ENCODE assay signal across 14 mouse cellular contexts in the genomic region with DNA sequence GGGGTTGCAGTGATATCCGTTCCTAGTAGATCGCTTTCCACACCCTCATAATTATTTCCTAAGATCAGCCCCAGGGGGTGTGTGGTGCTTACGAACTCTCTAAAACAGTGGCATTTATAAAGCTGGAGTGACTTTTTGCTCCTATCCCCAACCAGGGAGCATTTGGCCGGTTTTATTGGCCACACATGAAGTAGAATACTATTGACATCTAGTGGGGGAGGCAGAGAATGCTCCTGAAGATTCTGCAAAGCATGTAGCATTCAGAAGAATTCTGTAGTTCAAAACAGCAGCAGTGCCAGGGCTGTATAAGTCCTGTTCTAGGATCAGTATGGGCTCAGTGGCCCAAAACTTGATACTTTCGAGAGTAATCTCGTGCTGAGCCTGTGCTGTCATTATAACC.
DNase-seq lines count a peak whose midpoint lies in the region; ATAC-seq and TF ChIP-seq lines count a peak whose summit lies in the region.
"Had no signal": no experiment of that assay in that cellular context is flagged by ENCODE, and none has a peak within 500 bp of the region (broad histone marks: within the 10 kb centered on the region; RNA-seq: fewer than 3 reads in every experiment).

No protein-coding gene starts in this region.

- no peak overlapping the region for H3K27ac ChIP-seq in heart, embryonic 14.5 days (replicated peaks in 1 of 2; ENCODE audit: control insufficient read depth in 1 of 2, insufficient read depth in 1 of 2, low read depth in 2 of 2, low read length in 2 of 2)
- H3K27ac ChIP-seq in heart, embryonic 10.5 days, result no peak overlapping the region
- H3K27ac ChIP-seq in limb, embryonic 14.5 days (replicated peaks; ENCODE audit: low read depth, low read length), result no peak overlapping the region
- H3K27ac ChIP-seq in limb, embryonic 10.5 days, result no peak overlapping the region
- H3K27ac ChIP-seq: embryonic facial prominence, embryonic 12.5 days; hindbrain, embryonic 15.5 days; liver, embryonic 15.5 days had no signal

- no peaks in the 10 kb centered on the region for H3K4me1 ChIP-seq in heart, embryonic 14.5 days (ENCODE audit: control insufficient read depth in 2 of 2, insufficient read depth in 2 of 2, low read length in 2 of 2)
- H3K4me1 ChIP-seq in heart, embryonic 10.5 days, result no peaks in the 10 kb centered on the region
- no peaks in the 10 kb centered on the region for H3K4me1 ChIP-seq in limb, embryonic 14.5 days (ENCODE audit: control insufficient read depth, insufficient read depth, low read length)
- peaks cover 24% of the 10 kb centered on the region for H3K4me1 ChIP-seq in limb, embryonic 10.5 days
- H3K4me1 ChIP-seq: embryonic facial prominence, embryonic 12.5 days; hindbrain, embryonic 15.5 days; liver, embryonic 15.5 days had no signal

- no peak for ATAC-seq in heart, embryonic 14.5 days (ENCODE audit: insufficient number of reproducible peaks, insufficient read depth, low FRiP score, low read depth)
- no peak for ATAC-seq in limb, embryonic 14.5 days (ENCODE audit: low FRiP score, low read depth)
- ATAC-seq: forebrain, embryonic 14.5 days had no signal

- H3K4me2 ChIP-seq in heart, embryonic 14.5 days (ENCODE audit: low read length), result 0 out of 2 replicates have a peak overlapping the region, but pooled peaks have one; percentile 7
- H3K4me2 ChIP-seq in limb, embryonic 14.5 days (replicated peaks; ENCODE audit: low read depth, low read length, severe bottlenecking), result no peak overlapping the region
- H3K4me2 ChIP-seq: embryonic facial prominence, embryonic 12.5 days; hindbrain, embryonic 15.5 days; liver, embryonic 15.5 days had no signal

- no peak for TF ChIP-seq POLR2A in limb, embryonic 14.5 days (IDR thresholded peaks at IDR 0.05; ENCODE audit: borderline replicate concordance, extremely low read depth, insufficient read depth, insufficient read length)

- H3K36me3 ChIP-seq in heart, embryonic 14.5 days (ENCODE audit: control insufficient read depth, insufficient read depth, low read length), result no peaks in the 10 kb centered on the region
- no peaks in the 10 kb centered on the region for H3K36me3 ChIP-seq in heart, embryonic 10.5 days
- no peaks in the 10 kb centered on the region for H3K36me3 ChIP-seq in limb, embryonic 14.5 days (ENCODE audit: control insufficient read depth, insufficient read depth, low read length)
- H3K36me3 ChIP-seq in limb, embryonic 10.5 days, result no peaks in the 10 kb centered on the region
- H3K36me3 ChIP-seq: embryonic facial prominence, embryonic 12.5 days; hindbrain, embryonic 15.5 days; liver, embryonic 15.5 days had no signal

- H3K27me3 ChIP-seq in heart, embryonic 14.5 days (ENCODE audit: control insufficient read depth, insufficient read depth, low read length), result no peaks in the 10 kb centered on the region
- H3K27me3 ChIP-seq in heart, embryonic 10.5 days (ENCODE audit: insufficient read depth, poor library complexity, severe bottlenecking), result no peaks in the 10 kb centered on the region
- H3K27me3 ChIP-seq in limb, embryonic 14.5 days (ENCODE audit: control insufficient read depth, insufficient read depth, low read length), result no peaks in the 10 kb centered on the region
- no peaks in the 10 kb centered on the region for H3K27me3 ChIP-seq in limb, embryonic 10.5 days (ENCODE audit: low read depth, poor library complexity, severe bottlenecking)
- H3K27me3 ChIP-seq: embryonic facial prominence, embryonic 12.5 days; hindbrain, embryonic 15.5 days; liver, embryonic 15.5 days had no signal

- no peak for DNase-seq in heart, embryonic 10.5 days (ENCODE audit: low spot score)
- peak; percentile 14 for DNase-seq in limb, embryonic 14.5 days (ENCODE audit: low spot score)
- DNase-seq in limb, embryonic 10.5 days (ENCODE audit: low spot score), result no peak
- peak; percentile 12 for DNase-seq in adipocyte (ENCODE audit: low spot score)
- peak; percentile 35 to 59 for DNase-seq in cerebellum, postnatal 10 days
- DNase-seq in adrenal gland, adult 2 months, result no peak
- no peak for DNase-seq in ovary, postnatal 14 days (ENCODE audit: low spot score)
- DNase-seq: adrenal gland, postnatal 36 days; heart, adult 18-20 months had no signal

- H3K9me3 ChIP-seq in heart, embryonic 14.5 days (ENCODE audit: control insufficient read depth, low read length), result no peaks in the 10 kb centered on the region
- no peaks in the 10 kb centered on the region for H3K9me3 ChIP-seq in heart, embryonic 10.5 days
- H3K9me3 ChIP-seq in limb, embryonic 14.5 days (ENCODE audit: control insufficient read depth, low read length), result no peaks in the 10 kb centered on the region
- no peaks in the 10 kb centered on the region for H3K9me3 ChIP-seq in limb, embryonic 10.5 days (replicated peaks)
- H3K9me3 ChIP-seq: embryonic facial prominence, embryonic 12.5 days; hindbrain, embryonic 15.5 days; liver, embryonic 15.5 days had no signal

- no peak overlapping the region for H3K9ac ChIP-seq in heart, embryonic 14.5 days (ENCODE audit: low read length)
- no peak overlapping the region for H3K9ac ChIP-seq in limb, embryonic 14.5 days (ENCODE audit: low read depth, low read length, severe bottlenecking)
- H3K9ac ChIP-seq: embryonic facial prominence, embryonic 12.5 days; hindbrain, embryonic 15.5 days; liver, embryonic 15.5 days had no signal

- H3K4me3 ChIP-seq in heart, embryonic 14.5 days (ENCODE audit: control insufficient read depth in 1 of 2, insufficient read depth in 1 of 2, low read depth in 1 of 2, low read length in 2 of 2), result no peak overlapping the region
- H3K4me3 ChIP-seq in heart, embryonic 10.5 days, result no peak overlapping the region
- no peak overlapping the region for H3K4me3 ChIP-seq in limb, embryonic 14.5 days (replicated peaks; ENCODE audit: low read length)
- H3K4me3 ChIP-seq in limb, embryonic 10.5 days, result no peak overlapping the region
- H3K4me3 ChIP-seq: embryonic facial prominence, embryonic 12.5 days; hindbrain, embryonic 15.5 days; liver, embryonic 15.5 days had no signal

- whole genome bisulfite sequencing in heart, embryonic 14.5 days, result 49% methylated on average over 6 of the region's 6 CpGs
- 52% methylated on average over 6 of the region's 6 CpGs for WGBS in heart, embryonic 10.5 days
- 20% methylated on average over 6 of the region's 6 CpGs for WGBS in limb, embryonic 14.5 days
- 58% methylated on average over 6 of the region's 6 CpGs for WGBS in limb, embryonic 10.5 days

Comparison
In these comparisons a context has a peak if more than half of its experiments do, and no peak if none do; other contexts are left out.
1. DNase-seq: peak in limb, embryonic 14.5 days (single experiment), adipocyte (single experiment) and cerebellum, postnatal 10 days (2 of 2); none in heart, embryonic 10.5 days (single experiment), limb, embryonic 10.5 days (single experiment), adrenal gland, adult 2 months (single experiment) and ovary, postnatal 14 days (single experiment).